In genomic region chr8:79384276-79385271, GRCm38 (mm10) we compare ENCODE assay signal across 9 mouse cellular contexts. TPM values are rescaled to one million over a fixed set of nuclear protein-coding genes. Genes with fewer than 3 reads are reported as not detected.
A peak's percentile ranks its signal among the peaks of the same experiment; 100 is the strongest.
DNase-seq lines count a peak whose midpoint lies in the region; ATAC-seq lines count a peak whose summit lies in the region.
"Had no signal": no experiment of that assay in that cellular context is flagged by ENCODE, and none has a peak within 500 bp of the region (broad histone marks: within the 10 kb centered on the region; RNA-seq: fewer than 3 reads in every experiment).

No protein-coding gene starts in this region.

- no peaks in the 10 kb centered on the region for H3K27me3 ChIP-seq in forebrain, embryonic 13.5 days
- H3K27me3 ChIP-seq in forebrain, embryonic 15.5 days = no peaks in the 10 kb centered on the region
- peaks cover 4% of the 10 kb centered on the region; the same call in 1 of the 2 replicates for H3K27me3 ChIP-seq in liver, embryonic 11.5 days (replicated peaks; ENCODE audit: control insufficient read depth, insufficient read depth, low read length)
- no peaks in the 10 kb centered on the region for H3K27me3 ChIP-seq in stomach, embryonic 16.5 days (ENCODE audit: control insufficient read depth, insufficient read depth, low read length)

- H3K27ac ChIP-seq in forebrain, embryonic 13.5 days = no peak overlapping the region
- no peak overlapping the region for H3K27ac ChIP-seq in forebrain, embryonic 15.5 days (replicated peaks)
- no peak overlapping the region; the same call in 1 of the 2 replicates for H3K27ac ChIP-seq in liver, embryonic 11.5 days (ENCODE audit: low read depth, low read length)
- no peak overlapping the region for H3K27ac ChIP-seq in stomach, embryonic 16.5 days (ENCODE audit: low read length)

- peaks cover 61% of the 10 kb centered on the region for H3K4me1 ChIP-seq in forebrain, embryonic 13.5 days
- peaks cover 52% of the 10 kb centered on the region for H3K4me1 ChIP-seq in forebrain, embryonic 15.5 days
- H3K4me1 ChIP-seq in liver, embryonic 11.5 days (replicated peaks; ENCODE audit: control insufficient read depth, insufficient read depth, low read length) = peaks cover 26% of the 10 kb centered on the region
- peaks cover 25% of the 10 kb centered on the region for H3K4me1 ChIP-seq in stomach, embryonic 16.5 days (ENCODE audit: control insufficient read depth, insufficient read depth, low read length)

- peak overlapping the region; percentile 28; the same call in 1 of the 2 replicates for H3K4me2 ChIP-seq in forebrain, embryonic 13.5 days
- H3K4me2 ChIP-seq in forebrain, embryonic 15.5 days (replicated peaks) = no peak overlapping the region
- H3K4me2 ChIP-seq in liver, embryonic 11.5 days = peak overlapping the region; percentile 48
- H3K4me2 ChIP-seq in stomach, embryonic 16.5 days (ENCODE audit: low read depth, low read length) = 0 out of 2 replicates have a peak overlapping the region, but pooled peaks have one; percentile 1

- ATAC-seq in forebrain, embryonic 13.5 days = no peak
- ATAC-seq in forebrain, embryonic 15.5 days (replicated peaks) = no peak
- no peak for ATAC-seq in liver, embryonic 11.5 days (replicated peaks; ENCODE audit: low FRiP score)
- ATAC-seq in stomach, embryonic 16.5 days (ENCODE audit: insufficient read depth, low FRiP score) = no peak
- ATAC-seq in erythroblast, adult 5-6 weeks (replicated peaks; ENCODE audit: low FRiP score, poor library complexity, severe bottlenecking) = no peak

- 20% methylated on average over 25 of the region's 25 CpGs for WGBS in forebrain, embryonic 13.5 days
- 21% methylated on average over 25 of the region's 25 CpGs for WGBS in forebrain, embryonic 15.5 days
- WGBS in liver, embryonic 11.5 days = 19% methylated on average over 25 of the region's 25 CpGs
- whole genome bisulfite sequencing in stomach, embryonic 16.5 days = 42% methylated on average over 25 of the region's 25 CpGs

- peaks cover 17% of the 10 kb centered on the region for H3K36me3 ChIP-seq in forebrain, embryonic 13.5 days (ENCODE audit: poor library complexity, severe bottlenecking)
- H3K36me3 ChIP-seq in forebrain, embryonic 15.5 days = no peaks in the 10 kb centered on the region
- H3K36me3 ChIP-seq in liver, embryonic 11.5 days (ENCODE audit: control insufficient read depth, insufficient read depth, low read length) = no peaks in the 10 kb centered on the region
- no peaks in the 10 kb centered on the region for H3K36me3 ChIP-seq in stomach, embryonic 16.5 days (ENCODE audit: control insufficient read depth, insufficient read depth, low read length)

- H3K9me3 ChIP-seq in forebrain, embryonic 13.5 days (replicated peaks) = 0 out of 2 replicates have a peak, but pooled peaks cover 5% of the 10 kb centered on the region
- no peaks in the 10 kb centered on the region for H3K9me3 ChIP-seq in forebrain, embryonic 15.5 days
- no peaks in the 10 kb centered on the region for H3K9me3 ChIP-seq in liver, embryonic 11.5 days (ENCODE audit: control insufficient read depth, low read length)
- no peaks in the 10 kb centered on the region for H3K9me3 ChIP-seq in stomach, embryonic 16.5 days (replicated peaks; ENCODE audit: control insufficient read depth, low read length)

- no peak overlapping the region for H3K4me3 ChIP-seq in forebrain, embryonic 13.5 days
- no peak overlapping the region for H3K4me3 ChIP-seq in forebrain, embryonic 15.5 days
- no peak overlapping the region for H3K4me3 ChIP-seq in liver, embryonic 11.5 days (ENCODE audit: low read depth, low read length)
- H3K4me3 ChIP-seq in stomach, embryonic 16.5 days (replicated peaks; ENCODE audit: low read length) = no peak overlapping the region

- intact Hi-C loops in left cerebral cortex, postnatal 4 days (cut with DNase I) = no loop called here

- peak overlapping the region; percentile 30; the same call in 1 of the 2 replicates for H3K9ac ChIP-seq in forebrain, embryonic 13.5 days
- H3K9ac ChIP-seq in forebrain, embryonic 15.5 days (replicated peaks) = no peak overlapping the region
- no peak overlapping the region for H3K9ac ChIP-seq in liver, embryonic 11.5 days (ENCODE audit: low read depth, low read length)
- H3K9ac ChIP-seq in stomach, embryonic 16.5 days (ENCODE audit: low read length) = 0 out of 2 replicates have a peak overlapping the region, but pooled peaks have one; percentile 2

- DNase-seq in retina, postnatal 1 day = peak; percentile 46
- DNase-seq in retina, embryonic 14.5 days (ENCODE audit: low spot score) = no peak
- DNase-seq in liver, embryonic 11.5 days (ENCODE audit: low spot score) = no peak
- DNase-seq in left cerebral cortex, postnatal 4 days = no peak
- DNase-seq: kidney, adult 9 months had no signal

RNA-seq across cellular contexts. Expression of gene Smad1, which starts 14.7 kb away (rescaled TPM):
- 49.5 and 50.9 TPM in 2 replicates for polyA plus RNA-seq in forebrain, embryonic 13.5 days (2015; fragmentation: Nextera tagmentation; extraction: Ambion mirVana)
- polyA plus RNA-seq in forebrain, embryonic 15.5 days (2015; fragmentation: Nextera tagmentation; extraction: Ambion mirVana) = 63.6 and 66.6 TPM in 2 replicates
- 18.5 TPM in 2 replicates for polyA plus RNA-seq in liver, embryonic 11.5 days (2014; fragmentation: Nextera tagmentation; extraction: Ambion mirVana)
- polyA plus RNA-seq in stomach, embryonic 16.5 days (2015; fragmentation: Nextera tagmentation; extraction: Ambion mirVana) = 33.0 and 37.4 TPM in 2 replicates
- total RNA-seq in erythroblast, adult 5-6 weeks (2015; ENCODE audit: low replicate concordance) = 1.5 and 1.9 TPM in 2 replicates
- 1.9 and 2.6 TPM in 2 replicates for total RNA-seq in erythroblast, adult 5-6 weeks (2017; ENCODE audit: low replicate concordance)
- total RNA-seq in left cerebral cortex, postnatal 4 days (2021) = 10 to 100 TPM; 56.5 to 60.8 TPM

Comparison
In these comparisons a context has a peak if more than half of its experiments do, and no peak if none do; other contexts are left out.
1. H3K9ac ChIP-seq: peak in forebrain, embryonic 13.5 days (single experiment) and stomach, embryonic 16.5 days (single experiment); none in forebrain, embryonic 15.5 days (single experiment) and liver, embryonic 11.5 days (single experiment).